Mouse (Mus musculus) neutrophil, adult 5-6 weeks (primary cell): ENCODE measurements around the gene Slc16a3. TPM values are rescaled to one million over a fixed set of nuclear protein-coding genes. Genes with fewer than 3 reads are reported as not detected.

ENCODE experiments used
- ATAC-seq: fragments of 151-379, 151-347 bp; 2 replicates; pipeline ENCODE4 v1.8.0; 2017; ENCODE audit warnings: mild to moderate bottlenecking, moderate TSS enrichment; ENCODE audit not compliant: insufficient number of reproducible peaks, poor library complexity, low FRiP score, severe bottlenecking; ENCODE audit errors: extremely low read depth
- total RNA-seq: library from RNA; stranded (forward); fragments of 200-1000 nt; gene quantifications from 2 replicates; pipeline ENCODE4 v1.2.3, GENCODE M21; 2017

The Slc16a3 gene
- total RNA-seq, 1 experiment from 2014 or later = 232 TPM

DNA sequence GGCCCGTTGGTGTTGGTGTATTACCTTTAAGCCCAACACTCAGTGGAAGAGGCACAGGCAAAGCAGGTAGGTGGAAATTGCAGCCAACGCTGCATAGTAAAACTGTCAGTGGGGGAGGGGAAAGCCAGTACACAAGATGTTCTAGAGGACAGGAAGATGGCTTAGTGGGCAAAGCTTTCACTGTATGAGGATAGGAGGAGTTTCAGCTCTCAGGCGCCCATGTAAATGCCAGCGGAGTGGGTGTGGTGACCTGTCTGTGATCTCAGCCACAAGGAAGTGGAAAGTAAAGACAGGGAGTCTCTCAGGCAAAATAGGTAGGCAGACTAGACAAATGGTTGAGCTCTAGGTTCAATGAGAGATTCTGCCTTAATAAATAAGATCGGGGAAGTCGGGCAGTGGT is 7.3 kb upstream of the Slc16a3 start:
- peak; percentile 23; the same call in 1 of the 2 replicates for ATAC-seq

DNA sequence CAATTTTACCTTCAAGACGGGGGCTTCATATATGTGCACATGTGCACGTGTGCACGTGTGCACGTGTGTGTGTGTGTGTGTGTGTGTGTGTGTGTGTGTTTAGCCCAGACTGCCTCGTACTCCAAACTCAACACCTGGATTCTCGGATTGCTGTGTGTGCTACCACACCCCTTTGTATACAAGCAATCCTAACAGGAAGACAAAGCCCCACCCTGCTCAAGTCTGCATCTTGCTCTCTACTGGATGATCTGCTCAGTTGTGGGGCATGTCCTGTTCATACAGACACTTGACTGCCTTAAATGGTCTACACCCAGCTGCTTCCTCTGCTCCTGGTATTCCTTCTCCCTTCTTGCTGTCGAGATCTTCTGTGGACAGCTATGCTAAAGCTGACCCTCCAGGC is 3.0 kb upstream of the Slc16a3 start:
- ATAC-seq = no peak

DNA sequence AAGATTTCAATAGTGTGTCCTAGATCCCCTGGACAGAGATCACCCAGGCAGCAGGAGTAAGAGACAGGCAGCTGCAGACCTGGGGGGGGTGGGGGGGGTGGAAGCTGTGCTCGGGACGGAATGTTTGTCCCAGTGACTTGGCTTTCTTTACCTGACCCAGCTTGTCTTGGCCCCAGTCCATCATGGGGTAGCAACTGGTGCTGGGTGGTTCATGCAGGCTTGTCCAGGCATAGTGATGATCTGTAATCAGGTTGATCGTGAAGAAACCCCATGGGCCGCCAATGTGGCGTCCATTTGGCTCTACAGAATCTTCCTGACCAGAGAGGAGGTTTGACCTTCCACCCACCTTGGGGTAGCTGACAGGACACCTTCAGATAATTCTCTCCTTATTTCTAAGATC is 2.4 kb upstream of the Slc16a3 start:
- ATAC-seq = no peak

DNA sequence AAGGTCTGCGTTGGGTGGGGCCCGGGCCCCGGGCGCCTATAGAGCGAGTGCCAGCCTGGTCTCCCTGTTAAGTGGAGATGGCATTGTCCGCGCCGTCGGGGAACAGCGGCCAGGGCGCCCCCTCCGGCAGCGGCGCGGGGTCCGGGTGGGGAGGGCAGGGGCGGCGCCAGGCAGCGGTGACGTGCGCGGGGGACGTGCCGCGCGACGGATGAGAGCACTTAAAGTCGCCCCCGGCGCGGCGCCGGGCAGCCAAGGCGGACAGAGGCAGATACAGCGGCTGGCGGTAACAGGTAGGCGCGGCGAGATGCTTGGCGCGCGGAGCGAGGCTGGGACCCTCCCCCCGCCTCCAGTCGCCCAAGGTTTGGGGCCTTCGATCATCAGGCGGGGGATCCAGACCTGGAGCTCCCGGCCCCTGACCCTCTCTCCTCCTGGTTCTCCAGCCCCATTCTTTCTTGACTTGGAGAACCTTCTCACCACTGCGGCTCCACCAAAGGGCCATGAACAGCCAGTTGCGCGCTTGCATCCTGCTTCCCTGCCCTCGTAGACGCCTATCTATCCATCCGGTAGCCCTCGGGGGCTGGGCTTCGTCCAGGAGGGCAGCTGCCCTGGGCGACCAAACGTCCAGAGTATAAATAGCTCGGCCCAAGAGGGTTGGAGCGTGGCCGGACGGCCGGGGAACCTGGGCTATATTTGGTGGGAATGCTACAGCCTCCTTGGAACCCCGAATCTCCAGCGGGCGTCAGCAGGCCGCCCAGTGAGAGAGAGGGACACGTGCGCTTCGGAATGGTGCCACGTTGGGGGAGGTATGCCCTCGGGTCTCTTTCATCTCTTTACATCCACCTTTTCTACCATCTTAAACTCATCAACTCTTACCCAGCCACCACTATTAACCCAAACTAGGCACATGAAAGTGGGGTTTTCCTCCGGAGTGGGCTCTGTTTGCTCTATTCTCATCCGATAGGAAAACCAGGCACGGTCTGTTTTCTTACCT is 876 bp downstream of the Slc16a3 start:
- ATAC-seq = peak; percentile 21; the same call in 1 of the 2 replicates

DNA sequence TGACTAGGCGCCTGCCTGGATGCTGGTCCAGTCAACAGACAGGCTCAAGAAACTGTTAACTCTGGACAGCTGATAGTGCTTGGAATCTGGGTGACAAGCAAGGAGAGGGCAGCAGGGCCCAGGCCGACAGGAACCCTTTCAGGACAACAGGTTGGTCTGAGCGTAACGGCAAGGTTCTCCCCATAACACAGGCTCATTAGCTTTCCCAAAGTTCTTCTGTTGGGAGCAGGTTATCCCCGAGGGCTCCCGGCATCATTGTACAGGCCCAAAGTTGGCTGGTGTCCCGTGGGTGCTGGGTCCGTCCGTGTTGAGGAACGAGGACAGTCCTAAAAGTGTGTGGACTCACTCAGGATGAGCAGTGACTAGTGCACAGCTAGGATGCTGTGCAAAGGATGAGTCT is 1.6 kb downstream of the Slc16a3 start:
- no peak for ATAC-seq

DNA sequence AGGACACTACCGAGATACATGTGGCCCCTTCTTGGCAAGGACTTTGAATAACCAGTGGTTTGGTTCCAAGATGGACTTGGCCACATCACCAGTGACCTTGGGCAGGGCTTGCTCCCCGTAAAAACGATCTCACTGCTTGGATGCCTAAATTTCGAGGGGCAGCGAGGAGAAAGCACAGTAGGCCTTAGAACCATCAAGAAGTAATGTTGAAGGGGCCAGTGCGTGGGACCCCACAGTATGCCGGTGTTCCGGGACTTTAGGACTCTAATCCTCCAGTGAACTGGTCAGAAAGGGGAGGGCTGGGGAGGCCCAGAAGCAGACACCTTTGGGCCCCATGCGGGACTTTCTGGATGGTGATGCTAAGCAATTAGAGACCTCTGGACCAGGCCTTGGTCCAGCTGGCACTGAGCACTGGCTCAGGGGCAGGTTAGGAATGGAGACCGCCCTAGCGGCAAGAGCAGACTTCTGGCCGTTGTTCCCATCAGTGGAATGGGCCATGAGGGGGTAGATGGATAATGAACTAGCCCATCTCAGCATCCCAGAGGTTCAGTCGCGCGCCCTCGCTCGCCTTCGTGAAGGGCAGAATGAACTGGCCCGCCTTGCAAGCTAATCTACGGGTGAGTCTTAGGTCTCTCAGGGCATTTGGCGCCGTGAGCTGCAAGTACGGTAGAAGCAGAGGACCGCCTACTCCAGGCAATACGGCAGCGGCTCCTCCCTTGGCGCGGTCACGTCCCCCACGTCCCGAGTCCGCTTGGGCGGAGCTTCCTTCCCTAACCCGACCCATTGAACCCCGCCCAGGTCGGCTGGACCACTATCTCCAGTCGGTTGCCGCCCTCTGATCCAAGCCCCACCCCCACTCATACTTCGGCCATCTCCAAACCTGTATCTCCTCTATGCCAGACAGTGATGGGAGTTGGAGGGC is 2.3 kb downstream of the Slc16a3 start:
- ATAC-seq = peak; percentile 68

DNA sequence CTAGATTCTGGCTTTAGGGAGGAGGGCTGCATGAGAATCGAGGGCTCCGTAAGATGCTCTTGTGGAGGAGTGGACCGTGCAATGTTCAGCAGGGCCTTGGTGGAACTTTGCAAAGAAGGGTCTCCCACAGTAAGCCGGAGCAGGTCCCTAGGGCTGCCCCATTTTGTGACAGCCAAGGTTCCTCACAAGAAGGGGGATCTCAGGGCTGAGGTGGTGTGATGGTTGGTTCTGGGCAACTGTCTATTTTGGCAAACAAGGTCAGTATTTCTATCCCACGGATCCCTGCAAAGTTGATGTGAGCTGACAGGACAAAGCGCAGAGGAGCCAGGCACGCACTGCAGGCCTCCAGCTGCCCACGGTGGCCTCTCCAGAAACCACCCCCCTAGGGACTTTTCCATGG is 3.0 kb downstream of the Slc16a3 start:
- ATAC-seq = no peak

DNA sequence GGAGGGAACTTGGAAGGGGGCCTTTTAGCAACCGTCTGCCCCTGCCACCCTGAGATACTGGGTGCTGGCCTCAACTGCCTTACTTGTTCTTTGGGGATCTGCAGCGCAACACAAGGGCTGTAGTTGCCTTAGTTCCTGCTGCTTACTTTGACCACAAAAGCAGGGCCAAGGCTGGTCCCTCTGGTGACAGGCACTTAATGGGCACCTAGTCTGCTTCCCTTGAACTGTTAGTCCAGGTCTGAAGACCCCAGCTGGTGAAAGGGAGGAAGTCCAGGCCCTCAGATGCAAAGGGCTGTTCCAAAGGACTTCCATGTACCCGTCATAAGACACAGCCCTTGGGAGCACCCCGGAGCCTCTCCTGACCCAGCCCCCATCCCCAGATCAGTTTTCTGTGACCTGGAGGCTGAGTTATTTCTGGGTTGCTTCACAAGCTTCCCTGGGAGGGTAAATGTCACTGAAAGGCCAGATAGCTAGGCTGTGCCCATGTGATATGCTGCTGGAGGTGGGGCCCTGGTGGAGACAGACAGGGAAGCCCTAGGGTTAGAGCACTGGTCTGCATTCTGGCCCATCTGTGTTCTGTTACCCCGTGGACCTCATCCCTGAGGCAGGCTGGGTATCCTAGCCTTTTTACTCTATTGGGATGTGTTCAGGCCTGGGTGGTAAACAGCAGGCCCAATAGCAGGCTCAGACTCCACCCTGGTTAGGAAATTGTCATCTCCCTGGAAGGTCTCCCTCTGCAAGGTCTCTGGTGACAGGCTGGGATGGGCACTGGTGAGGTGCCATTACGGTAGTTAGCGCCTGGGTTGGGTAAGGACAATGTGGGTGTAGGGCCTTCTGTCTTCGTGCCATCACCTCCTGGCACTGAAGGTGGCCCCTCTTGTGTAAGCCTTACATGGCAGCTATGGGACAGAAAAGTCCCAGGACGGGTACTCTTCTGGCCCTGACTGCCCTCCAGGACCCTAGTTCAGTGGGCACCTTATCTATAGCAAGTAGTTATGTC is 3.8 kb downstream of the Slc16a3 start:
- no peak for ATAC-seq

DNA sequence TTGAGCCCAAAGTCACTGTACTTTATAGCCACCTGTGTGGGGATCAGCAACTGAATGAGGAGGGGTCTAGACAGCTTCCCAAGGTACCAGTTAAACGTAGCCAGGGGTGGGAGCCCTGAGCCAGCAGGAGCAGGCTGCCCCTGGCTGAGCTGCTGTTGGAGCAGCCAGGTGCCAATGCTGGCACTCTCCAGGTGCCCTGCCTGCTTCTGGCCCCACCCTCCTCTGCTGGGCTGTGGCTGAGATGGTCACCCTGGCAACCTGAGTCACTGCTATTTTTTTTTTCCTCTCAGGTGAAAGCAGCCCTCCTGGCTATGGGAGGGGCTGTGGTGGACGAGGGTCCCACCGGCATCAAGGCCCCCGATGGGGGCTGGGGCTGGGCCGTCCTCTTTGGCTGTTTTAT is 6.7 kb downstream of the Slc16a3 start:
- ATAC-seq = no peak

DNA sequence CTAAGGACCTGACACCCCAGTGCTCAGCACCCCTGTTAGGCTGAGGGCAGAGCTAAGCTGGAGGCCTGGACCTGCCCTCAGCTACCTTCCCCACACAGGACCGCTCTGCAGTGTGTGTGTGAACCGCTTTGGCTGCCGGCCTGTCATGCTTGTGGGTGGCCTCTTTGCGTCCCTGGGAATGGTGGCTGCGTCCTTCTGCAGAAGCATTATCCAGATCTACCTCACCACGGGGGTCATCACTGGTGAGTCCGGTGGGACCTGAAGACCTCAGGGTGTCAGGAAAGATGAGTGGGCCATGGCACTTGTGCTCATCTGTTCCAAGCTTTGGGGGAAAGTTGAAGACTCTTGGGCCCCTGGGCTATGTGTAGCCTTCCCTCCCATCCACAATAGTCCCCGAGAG is 7.4 kb downstream of the Slc16a3 start:
- ATAC-seq = no peak

DNA sequence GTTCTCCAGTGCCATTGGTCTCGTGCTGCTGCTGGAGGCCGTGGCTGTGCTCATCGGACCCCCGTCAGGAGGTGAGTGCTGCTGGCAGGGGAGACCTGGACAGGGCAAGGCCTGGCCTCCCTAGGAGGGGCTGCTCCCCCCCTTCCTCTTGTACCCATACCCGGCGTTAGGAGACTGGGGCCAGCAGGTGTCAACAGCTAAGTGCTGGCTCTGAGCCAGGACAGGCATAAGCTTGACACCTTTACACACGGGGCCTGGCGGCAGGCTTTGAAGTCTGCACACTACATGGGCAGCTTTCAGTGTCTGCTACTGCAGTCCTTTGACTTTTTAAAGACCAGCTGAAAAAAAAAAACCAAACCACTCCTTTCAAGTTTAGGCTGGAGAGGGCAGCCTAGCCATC is 8.8 kb downstream of the Slc16a3 start:
- ATAC-seq = no peak

DNA sequence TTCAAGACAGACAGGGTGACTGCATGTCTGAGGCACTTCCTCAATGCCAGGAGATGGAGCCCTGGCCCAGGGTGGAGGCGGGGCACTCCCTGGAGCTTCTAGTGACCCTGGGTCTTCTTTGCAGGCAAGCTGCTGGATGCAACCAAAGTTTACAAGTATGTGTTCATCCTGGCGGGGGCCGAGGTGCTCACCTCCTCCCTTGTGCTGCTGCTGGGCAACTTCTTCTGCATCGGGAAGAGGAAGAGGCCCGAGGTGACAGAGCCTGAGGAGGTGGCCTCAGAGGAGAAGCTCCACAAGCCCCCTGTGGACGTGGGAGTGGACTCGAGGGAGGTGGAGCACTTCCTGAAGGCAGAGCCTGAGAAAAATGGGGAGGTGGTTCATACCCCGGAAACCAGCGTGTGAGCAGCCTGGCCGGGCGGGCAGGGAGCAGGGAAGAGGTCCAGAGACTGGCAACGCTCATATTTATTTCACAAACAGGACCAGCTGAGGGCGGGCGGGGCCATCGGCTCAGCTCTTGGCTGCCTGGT is 9.5 kb downstream of the Slc16a3 start:
- ATAC-seq = peak; percentile 34

DNA sequence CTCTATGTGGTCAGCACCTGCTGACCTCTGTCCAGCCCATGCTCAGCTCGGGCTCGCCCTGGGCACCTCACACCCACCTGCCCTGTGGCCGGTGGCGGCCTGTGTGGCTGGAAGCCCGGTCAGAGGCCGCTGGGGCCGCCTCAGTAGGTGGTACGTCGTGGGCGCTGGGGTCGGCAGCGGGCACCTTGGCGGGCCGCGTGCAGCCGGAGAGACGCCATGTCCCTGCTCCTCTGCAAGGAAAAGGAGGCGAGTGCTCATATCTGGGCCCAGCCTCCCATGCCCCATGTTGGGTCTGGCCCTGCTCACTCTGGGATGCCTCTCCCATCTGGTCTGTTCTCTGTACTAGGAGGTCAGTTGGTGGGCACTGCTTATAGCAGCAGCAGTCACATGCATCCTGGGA is 10.8 kb downstream of the Slc16a3 start:
- ATAC-seq = no peak

DNA sequence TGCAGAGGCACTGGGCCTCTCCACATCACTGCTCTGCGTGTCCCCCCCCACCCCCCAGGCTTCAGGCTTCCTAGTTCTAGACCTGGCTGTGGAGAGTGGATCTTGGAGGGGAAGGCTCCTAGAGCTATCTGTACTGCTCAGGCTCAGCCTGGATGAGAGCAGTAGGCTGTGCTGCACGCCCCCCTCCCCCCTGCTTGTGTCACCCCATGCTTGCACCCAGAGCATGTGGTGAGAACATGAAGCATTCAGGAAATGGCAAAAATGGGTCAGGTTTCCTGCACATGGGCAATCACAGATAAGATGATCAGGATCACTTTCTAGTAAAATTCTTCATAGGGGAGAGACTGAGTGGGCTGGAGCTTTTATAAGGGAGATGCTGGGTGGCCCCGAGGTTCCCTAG is 11.3 kb downstream of the Slc16a3 start:
- no peak for ATAC-seq

DNA sequence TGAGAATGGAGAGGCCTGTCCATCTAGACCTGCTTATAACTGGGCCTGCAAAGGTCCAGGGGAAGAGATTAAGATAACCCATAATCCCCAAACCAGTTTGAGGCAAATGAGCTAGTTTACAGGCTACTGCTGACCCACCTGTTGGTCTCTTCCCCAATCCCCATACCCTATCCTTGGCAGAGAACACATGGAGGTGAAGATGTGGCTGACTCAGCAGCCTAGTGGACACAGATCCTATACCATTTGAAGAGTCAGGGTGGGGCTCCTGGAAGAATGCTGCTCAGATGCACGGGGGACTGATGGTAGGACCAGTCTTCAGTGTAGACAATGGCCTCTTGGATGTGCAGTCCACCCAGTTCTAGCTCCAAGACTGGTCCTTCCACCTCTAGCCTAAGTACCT is 12.0 kb downstream of the Slc16a3 start:
- ATAC-seq = no peak

DNA sequence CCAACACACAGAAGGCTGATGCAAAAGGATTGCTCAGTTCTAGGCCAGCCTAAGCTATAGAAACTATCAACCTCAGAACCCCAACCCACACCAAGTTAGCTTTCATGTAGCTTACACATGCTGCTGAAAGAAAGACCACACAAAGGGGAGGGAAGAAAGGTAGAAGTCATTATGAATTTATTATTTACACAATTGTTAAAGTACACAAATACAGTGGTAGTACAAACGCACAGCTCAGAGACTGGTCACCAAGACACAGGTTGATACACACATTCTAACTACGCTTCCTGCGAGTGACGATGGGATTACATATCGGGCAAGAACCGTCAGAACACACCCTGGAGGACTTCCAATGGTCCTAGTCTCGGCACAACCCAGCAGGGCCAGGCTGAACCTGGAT is 13.3 kb downstream of the Slc16a3 start:
- ATAC-seq = no peak

DNA sequence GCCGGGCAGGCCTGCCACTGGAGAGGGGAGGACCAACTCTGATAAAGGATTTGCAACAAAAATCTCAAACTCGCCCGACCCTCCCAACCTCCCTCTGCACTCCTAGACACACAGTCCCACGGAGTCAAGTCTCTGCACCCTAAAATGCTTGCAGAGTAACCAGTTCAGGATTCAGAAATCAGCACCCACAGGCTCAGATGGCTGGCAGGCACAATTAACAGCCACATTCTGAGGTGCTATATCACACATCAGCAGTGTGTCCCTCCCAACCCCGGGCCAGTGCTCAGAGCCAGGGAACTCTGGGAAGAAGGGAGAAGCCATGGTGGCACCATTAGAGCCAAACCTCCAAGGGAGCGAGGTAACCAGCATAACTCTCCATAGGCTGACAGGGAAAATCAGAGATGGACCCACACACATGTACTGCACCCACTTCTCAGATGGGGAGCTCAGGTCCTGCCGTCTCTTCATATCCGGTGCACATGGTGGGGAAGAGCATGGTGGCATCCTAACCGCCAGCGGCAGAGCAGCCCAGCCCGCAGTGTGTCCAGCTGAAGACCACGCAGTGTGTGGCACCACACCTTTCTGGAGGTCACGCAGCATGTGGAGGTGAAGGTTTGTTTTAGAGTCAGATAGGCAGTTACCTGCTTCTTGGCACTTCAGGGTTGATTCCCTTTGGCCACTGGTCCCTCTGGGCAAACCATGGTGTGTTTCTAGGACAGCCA is 13.9 kb downstream of the Slc16a3 start:
- ATAC-seq = no peak

DNA sequence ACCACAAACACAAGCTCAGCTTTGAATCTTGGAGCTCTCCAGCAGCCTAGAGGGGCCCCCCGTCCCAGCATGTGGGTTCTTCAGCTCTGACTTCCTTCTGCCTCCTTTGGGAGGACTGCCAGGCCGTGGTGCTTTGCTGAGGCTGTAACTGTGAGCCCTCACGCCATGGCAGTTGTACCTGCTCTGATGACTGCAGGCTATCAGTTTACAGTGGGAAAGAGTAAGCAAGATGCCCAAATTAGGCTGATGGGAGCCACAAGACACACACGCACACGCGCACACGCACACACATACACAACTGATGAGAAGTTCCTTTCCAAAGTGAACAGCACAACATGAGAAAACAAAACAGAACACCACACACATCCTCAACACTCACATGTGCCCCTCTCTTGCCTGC is 14.6 kb downstream of the Slc16a3 start:
- no peak for ATAC-seq
